Mouse (Mus musculus) liver, adult 2 months (tissue): ENCODE results near the gene Sox21. TPM values are rescaled to one million over a fixed set of nuclear protein-coding genes. Genes with fewer than 3 reads are reported as not detected.

Experiments
- DNase-seq: peaks from one replicate; pipeline ENCODE4 v3.0.0-alpha.2; 2011; ENCODE audit warnings: low read depth, low spot score; ENCODE audit errors: extremely low read depth
- H3K27ac ChIP-seq: fragments of 200-500 bp; replicated peaks from 2 replicates; pipeline ENCODE4 v1.5.1; 2012; ENCODE audit warnings: low read depth, mild to moderate bottlenecking, control low read depth, inconsistent platforms, low read length; ENCODE audit not compliant: insufficient read depth
- H3K27me3 ChIP-seq: fragments of 200-500 bp; 2 replicates; pipeline ENCODE4 v1.6.1; 2012; ENCODE audit warnings: mild to moderate bottlenecking, moderate library complexity, low read length, inconsistent platforms; ENCODE audit not compliant: control insufficient read depth, insufficient read depth
- H3K36me3 ChIP-seq: fragments of 200-500 bp; 2 replicates; pipeline ENCODE4 v1.6.1; 2012; ENCODE audit warnings: low read length, inconsistent platforms; ENCODE audit not compliant: control insufficient read depth, insufficient read depth
- H3K4me1 ChIP-seq: fragments of 200-500 bp; 2 replicates; pipeline ENCODE4 v1.6.1; 2011; ENCODE audit warnings: low read length; ENCODE audit not compliant: control insufficient read depth, insufficient read depth
- H3K4me3 ChIP-seq: fragments of 200-500 bp; 2 replicates; pipeline ENCODE4 v1.5.1; 2011; ENCODE audit warnings: low read depth, mild to moderate bottlenecking, control low read depth, low read length, moderate library complexity; ENCODE audit not compliant: insufficient read depth
- H3K79me2 ChIP-seq: fragments of 200-500 bp; 2 replicates; pipeline ENCODE4 v1.6.1; 2012; ENCODE audit warnings: inconsistent platforms, mild to moderate bottlenecking, low read length, moderate library complexity; ENCODE audit not compliant: control insufficient read depth, insufficient read depth
- H3K9ac ChIP-seq: fragments of 200-500 bp; 2 replicates; pipeline ENCODE4 v1.6.1; 2012; ENCODE audit warnings: low read depth, mild to moderate bottlenecking, control low read depth, inconsistent platforms, low read length
- CTCF ChIP-seq: fragments of 200-500 bp; IDR thresholded peaks from 2 replicates; pipeline ENCODE4 v1.5.1; 2011; ENCODE audit warnings: low read depth, low read length, control low read depth
- POLR2A ChIP-seq: fragments of 200-500 bp; IDR thresholded peaks from 2 replicates; pipeline ENCODE4 v1.6.1; 2011; ENCODE audit warnings: low read length, control low read depth; ENCODE audit not compliant: insufficient read depth; ENCODE audit errors: extremely low read depth
- WGBS: fragments of 180-500 bp; shearing (Covaris S2); methylation state at CpG from one replicate; pipeline ENCODE4 v1.1.7; 2018; 5-methylcytosine and 5-hydroxymethylcytosine counted together
- polyA plus RNA-seq: library from polyadenylated mRNA; depleted of rRNA; stranded (reverse); fragments of >200 nt; gene quantifications from 2 replicates; pipeline ENCODE4 v1.2.3, GENCODE M21; 2012; rRNA removed
- total RNA-seq: library from RNA; depleted of rRNA; stranded (reverse); fragments of >200 nt; gene quantifications from 2 replicates; pipeline ENCODE4 v1.2.3, GENCODE M21; 2014; rRNA removed

Gene Sox21
- total and polyA plus RNA-seq, 2 experiments: not detected

DNA sequence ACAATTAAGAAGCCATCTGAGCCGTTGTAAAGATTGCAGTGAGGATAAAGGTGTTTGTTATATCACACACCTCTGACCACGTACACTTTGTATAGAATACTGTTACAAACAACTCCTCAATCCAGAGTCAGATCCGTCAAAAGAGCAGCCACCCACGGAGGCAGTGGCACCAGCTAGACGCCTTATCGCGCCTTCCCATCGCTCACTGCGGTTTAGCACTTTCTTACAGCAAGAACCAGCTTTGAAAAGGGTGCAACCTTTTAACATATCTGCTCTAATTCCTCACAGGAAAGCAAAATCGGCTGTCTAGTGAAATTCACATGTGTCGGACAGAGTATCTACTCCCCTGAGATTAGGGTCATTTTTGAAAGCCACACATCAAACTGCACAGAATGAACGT, 39.8 kb downstream of the Sox21 start:
- Histone ChIP-seq H3K4me1 (no peaks in the 10 kb centered on the region), H3K79me2 (no peaks in the 10 kb centered on the region), H3K27ac (no peak overlapping the region), H3K36me3 (no peaks in the 10 kb centered on the region), H3K4me3 (no peak overlapping the region), H3K27me3 (no peaks in the 10 kb centered on the region), H3K9ac (no peak overlapping the region)
- DNase-seq: no peak
- WGBS: 74% methylated on average over 12 of the region's 12 CpGs
- no peak for TF ChIP-seq POLR2A
- TF ChIP-seq CTCF: no peak

DNA sequence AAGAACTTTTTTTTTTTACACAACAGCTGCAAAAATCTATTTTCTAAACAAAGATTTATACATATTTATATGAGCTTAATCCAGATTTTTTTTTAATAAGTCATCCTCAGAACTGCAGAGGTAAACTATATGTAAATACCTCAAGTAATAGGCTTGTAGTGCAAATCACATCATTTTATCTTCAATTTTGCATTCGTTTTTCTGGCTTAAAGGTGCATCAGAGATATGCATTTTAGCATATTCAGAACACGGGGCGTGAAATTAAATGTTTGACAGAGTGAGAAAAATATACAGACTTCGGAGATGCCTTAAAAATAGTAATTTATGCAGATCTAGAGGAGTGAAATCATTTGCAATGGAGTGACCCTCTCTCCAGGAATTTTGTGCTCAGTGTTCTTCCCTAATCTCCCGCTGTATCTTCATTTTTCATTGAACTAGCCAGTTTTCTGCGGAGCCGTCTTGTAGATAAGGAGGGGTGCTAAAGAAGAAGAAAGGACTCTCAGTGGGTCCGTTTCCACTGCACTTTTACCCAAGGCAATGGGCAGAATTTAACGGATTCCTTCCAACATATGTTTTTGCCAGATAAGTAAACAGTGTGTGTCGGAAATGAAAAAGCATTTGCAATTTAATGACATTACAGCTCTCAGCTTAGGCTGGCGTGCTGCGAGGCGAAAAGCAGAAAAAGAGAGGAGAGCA, 42.5 kb downstream of the Sox21 start:
- Histone ChIP-seq H3K79me2 (no peaks in the 10 kb centered on the region), H3K27ac (no peak overlapping the region), H3K4me1 (no peaks in the 10 kb centered on the region), H3K36me3 (no peaks in the 10 kb centered on the region), H3K4me3 (no peak overlapping the region), H3K27me3 (no peaks in the 10 kb centered on the region; the same call in 1 of the 2 replicates), H3K9ac (no peak overlapping the region)
- WGBS: 65% methylated on average over 13 of the region's 13 CpGs
- TF ChIP-seq CTCF (no peak), POLR2A (no peak)
- no peak for DNase-seq

DNA sequence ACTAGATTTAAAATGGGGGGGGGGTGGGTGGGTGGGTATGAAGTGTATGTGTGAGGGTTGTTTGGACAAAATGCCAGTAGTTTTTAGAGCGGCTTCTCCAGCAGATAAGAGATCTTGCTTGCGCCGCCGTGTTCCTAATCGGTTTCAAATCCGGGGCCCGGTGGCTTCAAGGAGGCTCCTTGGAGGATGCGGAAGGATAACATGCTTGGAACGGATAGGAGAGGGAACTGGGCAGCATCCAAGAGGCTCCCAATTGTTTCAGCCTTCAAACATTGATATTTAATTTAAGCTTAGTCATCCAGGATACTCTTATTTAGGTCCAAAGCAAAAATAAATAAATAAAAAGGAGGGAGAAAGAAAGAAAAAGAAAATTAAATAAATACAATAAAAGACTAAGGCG, 43.2 kb downstream of the Sox21 start:
- H3K36me3 ChIP-seq: no peaks in the 10 kb centered on the region
- H3K27ac ChIP-seq: no peak overlapping the region
- no peak overlapping the region for H3K9ac ChIP-seq
- 39% methylated on average over 10 of the region's 10 CpGs for WGBS
- DNase-seq: no peak
- no peaks in the 10 kb centered on the region for H3K79me2 ChIP-seq
- H3K4me3 ChIP-seq: no peak overlapping the region
- TF ChIP-seq CTCF (no peak), POLR2A (no peak)
- H3K4me1 ChIP-seq: no peaks in the 10 kb centered on the region
- no peaks in the 10 kb centered on the region; the same call in 1 of the 2 replicates for H3K27me3 ChIP-seq

DNA sequence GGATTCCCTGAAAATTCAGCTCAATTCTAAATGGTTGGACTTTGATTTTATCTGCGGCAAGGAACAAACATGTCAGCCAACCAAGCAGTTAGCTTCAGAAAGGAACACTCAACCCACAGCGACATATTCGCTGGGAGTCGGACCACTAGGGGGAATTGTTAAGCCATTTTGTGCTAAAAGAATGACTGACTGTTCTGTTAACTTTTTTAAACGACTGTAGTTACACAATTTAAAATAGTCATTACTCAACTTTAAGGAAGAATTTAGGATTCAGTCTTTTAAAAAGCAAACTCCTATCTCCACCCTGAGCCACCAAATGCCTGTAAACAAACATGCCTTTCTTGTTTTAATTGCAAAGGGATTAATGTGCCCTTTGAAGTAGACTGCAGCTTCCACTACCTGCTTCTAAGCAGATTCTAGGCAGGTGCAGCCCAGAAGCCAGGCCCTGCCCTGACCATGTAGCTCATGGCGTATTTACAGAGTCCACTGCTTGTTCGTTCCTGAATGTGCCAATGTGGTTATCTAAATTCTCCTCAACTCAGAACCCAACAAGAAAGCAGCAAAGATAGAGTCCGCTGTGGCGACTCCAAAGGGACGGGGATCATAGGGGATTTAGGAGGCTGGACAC, 43.7 kb downstream of the Sox21 start:
- 46% methylated on average over 10 of the region's 10 CpGs for WGBS

DNA sequence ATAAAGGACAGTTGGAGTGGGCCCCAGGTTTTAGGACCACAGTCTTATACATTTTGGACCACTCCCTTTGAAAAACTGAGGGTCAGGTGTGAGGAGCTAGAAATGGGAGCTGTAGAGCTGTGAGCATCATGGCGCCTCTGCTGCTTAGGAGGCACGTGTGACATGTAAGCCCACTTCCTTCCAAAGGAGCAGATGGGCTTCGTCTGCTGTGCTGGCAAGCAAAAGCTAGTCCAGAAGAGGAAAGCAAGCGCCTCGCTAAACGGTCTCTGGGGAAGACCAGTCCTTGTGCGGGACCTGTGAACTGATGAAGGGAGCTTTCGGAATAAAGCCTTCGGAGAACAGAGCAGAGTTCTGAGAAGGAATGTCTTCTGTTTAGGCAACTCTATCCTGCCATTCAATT, 45.4 kb downstream of the Sox21 start:
- 90% methylated on average over 9 of the region's 9 CpGs for WGBS
- TF ChIP-seq POLR2A (no peak), CTCF (no peak)
- no peaks in the 10 kb centered on the region for H3K4me1 ChIP-seq
- no peak overlapping the region for H3K4me3 ChIP-seq
- no peaks in the 10 kb centered on the region for H3K79me2 ChIP-seq
- H3K36me3 ChIP-seq: no peaks in the 10 kb centered on the region
- no peak for DNase-seq
- H3K27ac ChIP-seq: no peak overlapping the region
- H3K9ac ChIP-seq: no peak overlapping the region
- no peaks in the 10 kb centered on the region; the same call in 1 of the 2 replicates for H3K27me3 ChIP-seq

More for the DNA sequence above, 43.7 kb downstream of the Sox21 start:
- H3K4me3 ChIP-seq: no peak overlapping the region
- H3K9ac ChIP-seq: no peak overlapping the region
- H3K79me2 ChIP-seq: no peaks in the 10 kb centered on the region
- DNase-seq: no peak
- no peaks in the 10 kb centered on the region for H3K4me1 ChIP-seq
- H3K27me3 ChIP-seq: no peaks in the 10 kb centered on the region; the same call in 1 of the 2 replicates
- no peak for TF ChIP-seq CTCF
- TF ChIP-seq POLR2A: no peak
- H3K27ac ChIP-seq: no peak overlapping the region
- H3K36me3 ChIP-seq: no peaks in the 10 kb centered on the region

Other genes starting within 250 kb of the Sox21 start
- gene Dct, start 184.8 kb downstream of the Sox21 start, total RNA-seq: 1.9 and 8.7 TPM in 2 replicates
- 3.1 and 11.0 TPM in 2 replicates for gene Dct, start 184.8 kb downstream of the Sox21 start, polyA plus RNA-seq
- gene Tgds, start 104.3 kb downstream of the Sox21 start, total RNA-seq: 32.4 and 37.9 TPM in 2 replicates
- gene Tgds, start 104.3 kb downstream of the Sox21 start, polyA plus RNA-seq: 14.3 and 14.4 TPM in 2 replicates
- gene Gpr180, start 99.9 kb downstream of the Sox21 start, total RNA-seq: 28.0 and 29.8 TPM in 2 replicates
- 32.7 and 36.6 TPM in 2 replicates for gene Gpr180, start 99.9 kb downstream of the Sox21 start, polyA plus RNA-seq
- not detected in 2 replicates for gene Gm9376, start 29.9 kb upstream of the Sox21 start, total RNA-seq
- not detected in 2 replicates for gene Gm9376, start 29.9 kb upstream of the Sox21 start, polyA plus RNA-seq